Mouse (Mus musculus): Measurements from ENCODE around the gene Arhgap27. TPM values are rescaled to one million over a fixed set of nuclear protein-coding genes. Genes with fewer than 3 reads are reported as not detected.
A peak's percentile ranks its signal among the peaks of the same experiment; 100 is the strongest.

Gene Arhgap27
- polyA plus RNA-seq, 1 experiment = 47.3 TPM

DNA sequence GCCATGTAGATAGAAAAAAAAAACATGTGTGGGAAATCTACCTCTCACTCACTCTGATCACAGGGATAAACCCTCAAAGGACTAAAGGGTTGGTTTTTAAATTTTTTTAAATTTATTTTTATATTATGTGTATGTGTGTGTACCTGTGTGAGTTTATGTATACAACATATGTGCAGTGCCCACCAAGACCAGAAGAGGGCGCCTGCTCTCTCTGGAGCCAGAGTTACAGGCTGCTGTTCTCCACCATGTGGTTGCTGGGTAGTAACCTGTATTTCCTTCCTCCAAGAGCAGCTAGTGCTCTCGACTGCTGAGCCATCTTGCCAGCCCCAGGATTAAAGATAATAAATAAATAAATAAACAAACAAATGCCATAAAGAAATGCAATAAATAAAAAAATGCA, 13.8 kb downstream of the Arhgap27 start:
- no peak overlapping the region for H3K27ac ChIP-seq (ENCODE audit: control insufficient read depth, insufficient read depth, low read depth, low read length, poor library complexity)
- WGBS = 56% methylated on average over 2 of the region's 2 CpGs
- peaks cover 6% of the 10 kb centered on the region for H3K4me1 ChIP-seq (ENCODE audit: control insufficient read depth, insufficient read depth, low read length)
- no peak overlapping the region for H3K4me3 ChIP-seq (replicated peaks; ENCODE audit: control insufficient read depth, low read depth, low read length)
- TF ChIP-seq POLR2A (IDR thresholded peaks at IDR 0.05; ENCODE audit: borderline replicate concordance, control insufficient read depth, low read depth, low read length) = no peak
- peak; percentile 13; the same call in 1 of the 2 replicates for TF ChIP-seq CTCF (IDR thresholded peaks at IDR 0.05; ENCODE audit: control insufficient read depth, insufficient read depth, low read length)

DNA sequence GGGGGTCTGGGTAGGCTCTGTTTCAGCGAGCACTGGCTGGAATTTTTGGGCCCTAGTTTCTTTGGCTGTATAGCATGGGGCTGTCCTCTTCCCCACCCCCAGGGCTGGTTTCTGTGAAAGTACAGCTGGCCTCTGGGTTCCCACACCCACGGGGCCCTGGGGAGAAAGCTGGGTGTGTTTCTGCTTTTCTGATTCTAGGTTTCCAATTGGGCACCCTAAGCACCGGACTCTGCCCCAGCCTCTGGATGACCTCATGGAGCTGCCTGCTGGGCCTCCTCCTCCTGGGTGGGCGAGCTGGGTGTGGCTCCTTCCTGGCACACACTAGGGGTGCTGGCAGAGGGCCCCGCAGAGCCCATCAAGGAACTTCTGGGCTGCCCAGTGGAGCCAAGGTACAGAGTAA, 16.8 kb downstream of the Arhgap27 start:
- Histone ChIP-seq H3K4me1 (ENCODE audit: control insufficient read depth, insufficient read depth, low read length) (peaks cover 14% of the 10 kb centered on the region), H3K27ac (ENCODE audit: control insufficient read depth, insufficient read depth, low read depth, low read length, poor library complexity) (peak overlapping the region; percentile 62), H3K4me3 (replicated peaks; ENCODE audit: control insufficient read depth, low read depth, low read length) (no peak overlapping the region)
- WGBS = 22% methylated on average over 5 of the region's 5 CpGs
- no peak for TF ChIP-seq POLR2A (IDR thresholded peaks at IDR 0.05; ENCODE audit: borderline replicate concordance, control insufficient read depth, low read depth, low read length)
- TF ChIP-seq CTCF (IDR thresholded peaks at IDR 0.05; ENCODE audit: control insufficient read depth, insufficient read depth, low read length) = no peak

GRCm38 (mm10) chr11:103346236-103346635, 17.3 kb downstream of the Arhgap27 start:
- WGBS = 49% methylated on average over 7 of the region's 7 CpGs
- TF ChIP-seq POLR2A (IDR thresholded peaks at IDR 0.05; ENCODE audit: borderline replicate concordance, control insufficient read depth, low read depth, low read length) (no peak), CTCF (IDR thresholded peaks at IDR 0.05; ENCODE audit: control insufficient read depth, insufficient read depth, low read length) (no peak)
- peak overlapping the region; percentile 62 for H3K27ac ChIP-seq (ENCODE audit: control insufficient read depth, insufficient read depth, low read depth, low read length, poor library complexity)
- H3K4me3 ChIP-seq (replicated peaks; ENCODE audit: control insufficient read depth, low read depth, low read length) = no peak overlapping the region
- peaks cover 14% of the 10 kb centered on the region for H3K4me1 ChIP-seq (ENCODE audit: control insufficient read depth, insufficient read depth, low read length)

- WGBS = 67% methylated on average over 7 of the region's 7 CpGs
- TF ChIP-seq CTCF (IDR thresholded peaks at IDR 0.05; ENCODE audit: control insufficient read depth, insufficient read depth, low read length) (no peak), POLR2A (IDR thresholded peaks at IDR 0.05; ENCODE audit: borderline replicate concordance, control insufficient read depth, low read depth, low read length) (no peak)
- H3K27ac ChIP-seq (ENCODE audit: control insufficient read depth, insufficient read depth, low read depth, low read length, poor library complexity) = peak overlapping the region; percentile 71
- peak overlapping the region; percentile 59 for H3K4me3 ChIP-seq (replicated peaks; ENCODE audit: control insufficient read depth, low read depth, low read length)
- H3K4me1 ChIP-seq (ENCODE audit: control insufficient read depth, insufficient read depth, low read length) = peaks cover 14% of the 10 kb centered on the region
Observed at GRCm38 (mm10) chr11:103345408-103346091, 17.9 kb downstream of the Arhgap27 start.

DNA sequence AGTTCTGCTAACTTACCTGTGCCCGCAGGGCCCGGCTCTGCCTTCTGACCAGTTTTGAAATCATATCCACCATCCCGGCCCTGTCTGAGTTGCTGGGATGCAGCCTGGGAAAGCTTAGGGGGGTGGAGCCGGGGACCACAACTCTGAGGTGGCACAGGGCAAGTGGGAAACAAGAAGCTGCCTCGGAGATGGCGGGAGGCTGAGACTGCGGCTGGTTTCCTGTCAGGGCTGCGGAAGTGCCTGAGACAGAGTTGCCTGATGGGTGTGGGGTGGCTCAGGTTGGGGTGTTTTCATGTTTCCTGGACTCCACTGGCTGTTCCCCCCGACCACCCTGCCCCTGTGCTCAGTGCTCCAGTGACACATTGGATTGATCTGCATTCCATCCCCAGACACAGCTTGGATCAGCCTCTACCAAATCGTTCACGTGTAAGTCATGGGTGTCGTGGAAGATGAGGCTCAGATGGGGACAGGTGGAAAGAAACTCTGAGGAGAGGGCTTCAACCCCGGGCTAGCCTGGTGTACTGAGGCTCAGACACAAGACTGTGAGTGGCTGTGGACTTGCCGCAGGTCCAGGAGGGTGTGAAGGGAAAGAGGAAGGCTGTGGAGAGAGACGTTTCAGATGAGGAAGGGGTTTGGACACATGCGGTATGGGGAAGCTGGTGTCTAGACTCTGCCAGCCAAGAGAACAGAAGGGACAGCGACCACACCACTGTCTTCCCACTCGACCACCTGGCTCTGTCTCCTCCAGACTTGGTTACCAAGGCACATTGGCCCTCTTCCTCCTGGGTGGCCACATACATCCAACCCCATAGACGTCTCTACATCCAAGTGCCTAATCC, 18.8 kb downstream of the Arhgap27 start:
- Histone ChIP-seq H3K4me1 (ENCODE audit: control insufficient read depth, insufficient read depth, low read length) (peaks cover 14% of the 10 kb centered on the region), H3K27ac (ENCODE audit: control insufficient read depth, insufficient read depth, low read depth, low read length, poor library complexity) (peak overlapping the region; percentile 71), H3K4me3 (replicated peaks; ENCODE audit: control insufficient read depth, low read depth, low read length) (peak overlapping the region; percentile 59)
- WGBS = 6% methylated on average over 19 of the region's 19 CpGs
- no peak for TF ChIP-seq CTCF (IDR thresholded peaks at IDR 0.05; ENCODE audit: control insufficient read depth, insufficient read depth, low read length)
- peak; percentile 77; the same call in 1 of the 2 replicates for TF ChIP-seq POLR2A (IDR thresholded peaks at IDR 0.05; ENCODE audit: borderline replicate concordance, control insufficient read depth, low read depth, low read length)

DNA sequence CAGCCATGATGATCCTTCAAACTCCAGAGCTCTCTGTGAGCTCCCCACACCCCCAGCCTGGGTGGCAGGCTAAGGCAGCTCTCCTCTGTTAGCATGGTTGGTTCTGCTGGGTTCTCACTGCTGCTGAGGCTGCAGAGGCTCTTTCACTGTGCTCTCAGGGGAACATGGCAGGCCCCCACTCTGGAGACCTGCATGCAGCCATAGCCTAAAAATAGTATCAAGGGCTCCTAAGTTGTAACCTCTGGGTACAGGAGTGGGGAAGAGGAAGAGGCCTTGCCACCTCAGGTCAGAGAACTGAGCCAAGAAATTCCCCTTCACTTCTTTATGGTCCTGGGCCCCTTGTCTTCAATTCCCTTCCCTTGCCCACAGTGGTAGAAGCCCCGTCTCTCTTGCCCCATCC, 19.6 kb downstream of the Arhgap27 start:
- WGBS = 10% methylated on average over 1 of the region's 1 CpGs
- peak overlapping the region; percentile 59 for H3K4me3 ChIP-seq (replicated peaks; ENCODE audit: control insufficient read depth, low read depth, low read length)
- H3K27ac ChIP-seq (ENCODE audit: control insufficient read depth, insufficient read depth, low read depth, low read length, poor library complexity) = peak overlapping the region; percentile 71
- no peak for TF ChIP-seq POLR2A (IDR thresholded peaks at IDR 0.05; ENCODE audit: borderline replicate concordance, control insufficient read depth, low read depth, low read length)
- TF ChIP-seq CTCF (IDR thresholded peaks at IDR 0.05; ENCODE audit: control insufficient read depth, insufficient read depth, low read length) = no peak
- peaks cover 14% of the 10 kb centered on the region for H3K4me1 ChIP-seq (ENCODE audit: control insufficient read depth, insufficient read depth, low read length)

DNA sequence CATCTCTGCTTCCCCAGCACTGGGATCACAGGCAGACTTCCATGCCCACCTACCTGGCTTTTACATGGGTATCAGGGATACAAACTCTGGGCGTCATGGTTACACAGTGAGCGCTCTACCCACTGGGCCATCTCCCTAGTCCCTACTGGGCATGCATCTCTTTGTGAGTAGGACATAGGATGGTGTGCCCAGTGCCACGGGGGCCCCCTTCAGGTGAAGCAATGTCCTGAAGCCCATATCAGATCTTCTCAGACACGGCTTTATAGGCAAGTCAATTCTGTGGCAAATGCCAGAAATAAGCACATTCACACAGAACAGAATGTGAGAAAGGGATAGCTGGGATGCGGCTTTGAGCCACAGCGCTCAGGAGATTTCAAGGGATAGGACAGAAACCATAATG, 20.4 kb downstream of the Arhgap27 start:
- TF ChIP-seq POLR2A (IDR thresholded peaks at IDR 0.05; ENCODE audit: borderline replicate concordance, control insufficient read depth, low read depth, low read length) (no peak), CTCF (IDR thresholded peaks at IDR 0.05; ENCODE audit: control insufficient read depth, insufficient read depth, low read length) (no peak)
- WGBS = 60% methylated on average over 6 of the region's 6 CpGs
- peak overlapping the region; percentile 59 for H3K4me3 ChIP-seq (replicated peaks; ENCODE audit: control insufficient read depth, low read depth, low read length)
- H3K4me1 ChIP-seq (ENCODE audit: control insufficient read depth, insufficient read depth, low read length) = peaks cover 14% of the 10 kb centered on the region
- H3K27ac ChIP-seq (ENCODE audit: control insufficient read depth, insufficient read depth, low read depth, low read length, poor library complexity) = no peak overlapping the region; the same call in 1 of the 2 replicates

DNA sequence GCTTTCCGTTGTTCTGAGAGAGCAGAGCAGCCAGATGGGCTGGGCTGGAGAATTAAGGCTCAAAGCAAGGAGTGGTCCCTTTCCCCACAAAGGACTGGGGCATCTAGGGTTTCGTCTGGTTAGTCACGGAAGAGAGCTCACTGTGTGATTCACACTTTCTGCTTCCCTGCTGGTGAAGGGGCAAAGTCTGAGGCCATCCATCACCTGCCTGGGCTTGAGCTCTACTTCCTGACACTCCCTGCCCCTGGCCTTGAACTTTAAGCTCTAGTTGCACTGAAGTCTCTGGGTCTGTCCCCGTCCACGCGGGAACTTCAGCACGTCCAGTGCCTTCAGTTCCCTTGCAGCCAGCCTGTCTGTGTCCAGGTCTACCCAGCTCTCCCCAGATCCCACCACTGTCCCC, 22.8 kb downstream of the Arhgap27 start:
- no peak for TF ChIP-seq POLR2A (IDR thresholded peaks at IDR 0.05; ENCODE audit: borderline replicate concordance, control insufficient read depth, low read depth, low read length)
- TF ChIP-seq CTCF (IDR thresholded peaks at IDR 0.05; ENCODE audit: control insufficient read depth, insufficient read depth, low read length) = no peak
- 78% methylated on average over 7 of the region's 7 CpGs for WGBS
- H3K4me1 ChIP-seq (ENCODE audit: control insufficient read depth, insufficient read depth, low read length) = peaks cover 11% of the 10 kb centered on the region
- H3K27ac ChIP-seq (ENCODE audit: control insufficient read depth, insufficient read depth, low read depth, low read length, poor library complexity) = no peak overlapping the region
- H3K4me3 ChIP-seq (replicated peaks; ENCODE audit: control insufficient read depth, low read depth, low read length) = no peak overlapping the region
